Mouse (Mus musculus) layer of hippocampus, adult 9-10 months (tissue): ENCODE measurements at regions not wholly inside any gene's neighbourhood (a gene's known extent, or its start where the extent isn't known, plus 50 kb on each side); places are given as distances from the start of the nearest gene placed in this dataset.

ENCODE experiments used
- DNase-seq: peaks from one replicate; pipeline ENCODE4 v3.0.0; 2022; ENCODE audit warnings: low spot score

- no peak for DNase-seq
Observed at GRCm38 (mm10) chr14:103932170-103932569, 88.0 kb upstream of the Ednrb start.

DNA sequence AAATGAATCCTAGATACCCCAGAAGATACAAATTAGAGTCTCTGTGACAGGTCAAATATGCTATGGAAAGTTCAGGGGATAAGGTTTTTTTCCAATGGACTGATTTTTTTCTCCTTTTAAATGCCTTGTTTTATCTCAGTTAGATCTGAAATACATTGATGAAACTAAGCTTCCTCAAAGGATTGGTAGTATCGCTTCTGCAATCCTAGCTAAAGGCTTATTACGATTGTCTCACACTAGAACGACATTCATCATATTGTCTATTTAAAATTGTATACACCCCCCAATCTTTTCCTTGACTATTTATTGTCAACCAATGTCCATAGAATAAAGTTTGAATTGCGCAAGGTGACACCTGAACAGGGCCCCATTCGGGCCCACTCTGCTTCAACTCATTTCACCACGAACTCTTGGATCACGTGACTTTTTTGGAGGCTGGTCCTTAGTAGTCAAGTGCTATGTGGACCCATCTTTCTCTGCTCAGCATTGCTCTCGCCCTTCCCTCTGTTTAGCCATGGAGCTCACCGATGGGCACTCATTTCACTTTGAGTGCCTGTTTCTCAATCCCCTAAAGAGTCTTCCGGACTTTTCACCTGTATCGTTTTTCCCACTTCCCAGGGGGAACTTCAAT, 85.6 kb upstream of the Ednrb start:
- no peak for DNase-seq

- no peak for DNase-seq
Observed at GRCm38 (mm10) chr14:103929155-103929729, 85.0 kb upstream of the Ednrb start.

DNA sequence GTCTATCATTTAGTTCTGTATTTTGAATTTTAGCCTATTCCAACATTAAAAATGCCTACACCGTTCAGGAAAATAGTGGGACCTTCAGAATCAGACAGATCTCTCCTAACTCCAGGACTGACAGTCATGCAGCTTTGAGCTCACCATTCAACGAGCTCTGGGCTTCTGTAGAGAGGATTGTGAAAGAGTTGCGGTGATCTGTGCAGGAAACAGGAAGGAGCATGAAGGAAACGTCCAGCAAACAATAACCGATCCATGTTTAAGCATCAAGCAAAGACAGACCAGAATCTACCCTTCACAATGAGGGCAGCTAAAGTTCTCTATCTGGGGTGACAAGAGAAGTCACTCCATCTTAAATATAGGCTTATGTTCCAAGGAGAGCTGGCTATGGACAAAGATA, 76.0 kb upstream of the Ednrb start:
- no peak for DNase-seq

GRCm38 (mm10) chr14:103919380-103919779, 75.2 kb upstream of the Ednrb start:
- DNase-seq, result no peak

DNA sequence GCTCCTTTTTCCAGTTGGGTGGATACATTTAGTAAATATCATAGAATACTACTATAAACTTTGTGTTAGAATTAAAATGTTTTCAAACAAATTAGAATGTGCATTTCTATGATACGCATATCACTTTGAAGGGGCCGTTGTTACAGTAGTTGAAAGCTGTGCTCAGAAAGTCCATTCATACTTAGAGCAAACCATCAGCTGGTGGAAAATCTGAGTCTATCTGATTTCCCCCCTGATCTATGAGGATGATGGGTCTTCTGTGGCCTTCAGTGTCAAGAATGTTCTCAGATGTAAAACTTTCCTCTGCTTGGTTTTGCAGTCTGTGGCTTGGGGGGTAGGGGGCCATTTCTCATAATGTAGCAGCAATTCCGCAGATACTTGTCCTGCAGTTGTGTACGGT, 69.3 kb upstream of the Ednrb start:
- no peak for DNase-seq

DNA sequence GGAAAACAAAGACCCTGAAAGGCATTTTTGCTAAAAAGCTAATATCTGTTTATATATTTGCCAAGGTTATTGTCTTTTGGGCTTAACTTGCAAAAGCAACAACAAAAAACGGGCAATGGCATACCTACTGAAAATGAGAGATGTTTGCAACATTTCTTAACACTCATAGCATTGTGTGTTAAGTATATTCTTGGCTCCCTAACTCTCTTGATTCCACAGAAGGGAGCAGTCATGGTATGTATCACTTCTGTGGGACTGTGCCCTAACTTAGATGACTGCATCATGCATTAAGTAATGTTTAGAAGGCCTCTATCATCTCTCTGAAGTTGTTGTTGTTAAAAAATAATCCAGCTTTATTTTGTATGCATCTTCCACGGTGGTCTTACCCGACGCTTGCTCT, 67.5 kb upstream of the Ednrb start:
- DNase-seq, result no peak

DNA sequence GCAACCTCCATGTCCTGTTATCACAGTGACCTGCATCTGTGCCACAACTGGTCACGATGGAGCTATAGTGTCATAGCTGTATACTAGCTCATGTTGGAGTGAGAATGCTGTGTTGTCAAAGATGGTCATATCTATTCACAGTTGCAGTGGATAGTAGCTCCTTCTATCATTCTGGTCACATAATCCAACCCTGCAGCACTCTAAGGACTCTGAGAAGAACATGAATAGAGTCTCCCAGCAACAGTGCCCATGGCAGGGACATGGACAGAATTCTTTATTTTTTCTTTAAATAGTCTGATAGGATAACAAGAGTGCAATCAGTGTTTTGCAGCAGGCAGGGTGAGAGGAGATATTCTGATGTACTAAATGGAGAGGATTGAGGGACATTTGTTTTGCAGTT, 67.1 kb upstream of the Ednrb start:
- DNase-seq, result no peak

DNA sequence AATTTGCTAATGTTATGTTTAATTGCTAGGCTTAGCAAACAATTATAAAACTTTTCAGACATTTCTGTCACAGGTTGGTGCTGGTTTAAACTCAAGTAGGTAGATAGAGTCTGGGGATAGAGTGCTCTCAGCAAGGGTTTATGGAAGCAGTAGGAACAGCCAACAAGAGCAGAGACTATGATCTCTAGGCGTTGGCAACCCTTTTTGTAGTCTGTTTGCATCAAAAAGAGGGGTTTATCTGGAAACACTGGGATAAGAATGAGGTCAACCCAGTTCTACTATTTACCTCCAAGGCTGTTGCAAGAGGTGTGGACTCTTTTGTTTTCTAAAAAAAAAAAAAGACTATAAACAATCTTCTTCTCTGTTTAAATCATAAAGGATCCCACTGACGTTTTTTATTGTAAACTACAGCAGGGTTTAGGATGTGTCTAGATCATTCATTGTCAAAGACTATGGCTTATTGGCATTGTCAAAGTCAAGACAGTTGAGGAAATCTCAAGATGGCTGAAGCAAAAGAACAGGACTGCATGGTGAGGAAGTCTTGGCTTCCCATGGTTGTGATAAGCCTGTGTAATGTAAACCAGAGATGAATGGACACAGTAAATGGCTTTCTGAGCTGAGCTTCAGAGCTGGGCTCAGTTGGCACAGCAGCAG, 62.3 kb upstream of the Ednrb start:
- no peak for DNase-seq

DNA sequence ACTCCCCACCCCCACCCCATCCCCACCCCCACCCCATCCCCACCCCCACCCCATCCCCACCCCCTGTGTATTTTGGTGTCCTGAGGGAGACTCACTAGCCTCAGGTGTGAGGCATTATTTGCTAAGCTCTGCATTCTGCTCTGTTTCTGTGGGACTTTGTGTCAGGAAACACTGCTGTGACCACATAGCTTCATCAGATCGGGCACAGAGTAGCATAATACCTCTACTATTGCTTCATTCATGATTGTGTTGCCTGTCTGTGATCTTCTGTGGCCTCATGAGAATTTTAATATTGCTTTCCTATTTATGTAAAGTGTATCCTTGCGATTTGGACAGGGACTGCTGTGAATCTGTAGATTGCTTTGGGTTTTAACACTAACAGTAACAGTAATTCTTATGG, 56.6 kb upstream of the Ednrb start:
- DNase-seq, result no peak

- no peak for DNase-seq
Observed at GRCm38 (mm10) chr14:103899111-103899814, 55.1 kb upstream of the Ednrb start.

- no peak for DNase-seq
Observed at GRCm38 (mm10) chr14:103898689-103899088, 54.5 kb upstream of the Ednrb start.

DNA sequence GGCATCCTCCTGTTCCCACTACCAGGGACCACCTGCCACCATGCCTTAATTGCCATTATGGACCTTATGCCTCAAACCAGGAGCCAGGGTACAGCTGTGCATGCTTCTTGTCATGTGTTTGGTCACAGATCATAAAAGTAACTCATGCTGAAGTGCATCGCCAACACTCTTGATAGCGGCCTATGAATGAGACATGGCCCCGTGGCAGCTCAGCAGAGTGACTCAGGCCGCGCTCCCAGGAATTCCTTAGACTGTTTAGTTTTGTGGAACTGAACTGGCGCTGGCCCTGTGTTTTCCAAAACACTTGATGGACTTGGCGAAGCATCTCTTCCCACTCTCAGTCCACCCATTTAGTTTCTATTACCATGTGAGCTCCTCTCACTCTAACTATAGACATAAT, 51.1 kb upstream of the Ednrb start:
- no peak for DNase-seq
